In genomic region chr2:52245091-52245490, GRCm38 (mm10) we compare ENCODE assay signal across 17 mouse cellular contexts.
DNase-seq lines count a peak whose midpoint lies in the region; ATAC-seq lines count a peak whose summit lies in the region.
"Had no signal": no experiment of that assay in that cellular context is flagged by ENCODE, and none has a peak within 500 bp of the region (broad histone marks: within the 10 kb centered on the region; RNA-seq: fewer than 3 reads in every experiment).

No protein-coding gene starts in this region.

- DNase-seq in cerebellum, postnatal 4 days (ENCODE audit: low spot score in 2 of 2) = no peak
- DNase-seq in cerebellum, adult 11-12 months = peak; percentile 64
- peak; percentile 78 for DNase-seq in cerebellum, adult 9-10 months
- DNase-seq in cerebellum, postnatal 25 days = peak; percentile 56 to 65
- DNase-seq in adrenal gland, adult 2 months = no peak
- no peak for DNase-seq in heart, adult 8-10 months (ENCODE audit: low spot score)
- DNase-seq: adrenal gland, postnatal 14 days; B cell, adult 2 months; embryo, embryonic 11 days; gastrocnemius, postnatal 10 days; heart, postnatal 4 days; kidney, adult 18-20 months had no signal

- ATAC-seq in cerebellum, adult (ENCODE audit: insufficient number of reproducible peaks, low FRiP score, low TSS enrichment) = peak; percentile 59; the same call in 1 of the 2 replicates
- ATAC-seq in activated CD4-positive, CD25-positive, alpha-beta regulatory T cell, adult 4 months = no peak
- ATAC-seq: CD4-positive, CD25-positive, alpha-beta regulatory T cell, adult 4 months; forebrain, embryonic 14.5 days; hindbrain, postnatal 0 days had no signal

Comparison
In these comparisons a context has a peak if more than half of its experiments do, and no peak if none do; other contexts are left out.
1. DNase-seq: peak in cerebellum, adult 11-12 months (single experiment), cerebellum, adult 9-10 months (single experiment) and cerebellum, postnatal 25 days (2 of 2); none in cerebellum, postnatal 4 days (0 of 2), adrenal gland, adult 2 months (single experiment) and heart, adult 8-10 months (single experiment).